Mouse (Mus musculus): Measurements from ENCODE around the gene Hist1h2ba. TPM values are rescaled to one million over a fixed set of nuclear protein-coding genes. Genes with fewer than 3 reads are reported as not detected.

The Hist1h2ba gene
- total RNA-seq, 2 experiments from 2014 or later, result not detected

DNA sequence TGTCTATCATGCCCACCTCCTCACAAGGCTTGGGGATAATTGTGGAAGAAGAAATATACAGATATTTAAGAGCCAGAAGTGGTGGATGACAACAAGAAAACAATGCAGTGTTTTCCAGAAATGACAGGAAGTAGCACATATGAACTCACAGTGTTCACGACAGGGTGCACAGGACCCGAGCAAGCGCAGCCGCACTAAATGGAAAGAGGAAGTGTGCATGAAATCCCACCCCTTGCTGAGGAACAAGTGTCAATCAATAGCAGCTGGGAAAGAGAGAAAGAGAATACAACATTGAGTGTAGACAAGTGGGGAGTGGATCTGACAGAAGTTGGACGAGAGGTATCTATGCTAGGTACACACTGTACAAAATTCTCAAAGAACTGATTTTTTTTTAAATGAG lies 22.6 kb downstream of the Hist1h2ba start:
- DNase-seq, result no peak
- intact Hi-C loops (cut with DNase I), result no loop called here

DNA sequence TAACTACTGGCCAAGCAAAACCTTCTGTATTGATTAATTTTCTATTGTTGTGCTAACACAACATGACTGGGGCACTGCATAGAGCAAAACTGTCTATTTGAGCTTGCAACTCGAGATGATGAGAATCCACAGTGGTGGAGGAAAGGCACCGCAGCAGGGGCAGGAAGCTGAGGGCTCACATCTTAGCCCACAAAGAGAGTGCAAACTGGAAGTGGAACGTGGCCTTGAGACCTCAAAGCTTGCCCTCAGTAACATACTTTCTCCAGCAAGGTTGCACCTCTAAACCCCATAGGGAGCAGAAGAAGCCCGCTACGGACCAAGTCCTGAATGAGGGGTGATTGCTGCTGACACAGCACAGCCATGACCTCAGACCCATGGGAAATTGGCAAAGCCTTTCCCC lies 23.8 kb downstream of the Hist1h2ba start:
- intact Hi-C loops (cut with DNase I), result no loop called here
- no peak for DNase-seq

DNA sequence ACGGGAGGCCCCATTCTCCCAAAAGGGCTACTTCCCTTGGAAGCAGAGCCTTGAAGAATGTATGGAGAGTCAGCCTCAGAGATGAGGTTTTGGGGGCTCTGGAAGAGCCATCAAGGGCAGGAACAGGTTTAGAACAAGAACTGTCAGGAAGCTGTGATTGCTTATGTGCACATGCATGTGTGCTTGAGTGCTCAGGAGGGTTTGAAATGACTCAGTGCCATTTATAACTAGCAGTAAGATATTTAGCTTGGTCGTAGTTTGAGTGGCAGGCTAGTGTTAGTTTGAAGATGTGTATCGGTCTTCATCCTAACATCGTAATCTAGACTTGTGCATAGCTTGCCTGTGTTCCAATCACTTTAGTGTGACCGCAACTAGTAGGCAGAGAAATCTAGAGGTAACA lies 27.1 kb downstream of the Hist1h2ba start:
- DNase-seq, result no peak
- intact Hi-C loops (cut with DNase I), result no loop called here

DNA sequence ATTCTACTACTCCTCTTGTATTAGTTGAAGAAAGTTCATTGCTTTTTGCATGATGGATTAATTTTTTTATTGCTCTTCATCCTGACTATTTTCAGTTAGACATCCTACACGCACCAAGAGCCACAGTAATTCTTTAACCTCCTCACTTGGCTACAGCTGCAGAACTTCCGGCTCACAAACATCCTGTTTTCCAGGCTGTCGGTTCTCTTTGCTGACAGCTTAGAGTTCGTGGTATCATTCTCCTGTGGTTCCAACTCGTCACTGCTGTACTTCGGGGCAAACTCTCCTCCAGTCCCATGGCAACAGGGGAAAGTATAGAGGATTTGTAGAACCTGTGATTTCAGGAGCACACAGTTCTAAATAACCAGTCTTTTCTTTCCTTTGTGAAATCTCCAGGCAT lies 35.7 kb downstream of the Hist1h2ba start:
- DNase-seq, result no peak
- intact Hi-C loops (cut with DNase I), result no loop called here

- intact Hi-C loops (cut with DNase I), result no loop called here
- no peak for DNase-seq
These were observed 40.7 kb downstream of the Hist1h2ba start for GRCm38 (mm10) chr13:23893269-23893593.

GRCm38 (mm10) chr13:23892592-23893268 lies 41.2 kb downstream of the Hist1h2ba start:
- DNase-seq, result no peak
- intact Hi-C loops (cut with DNase I), result no loop called here

- intact Hi-C loops (cut with DNase I), result no loop called here
- DNase-seq, result no peak
These were observed 44.8 kb downstream of the Hist1h2ba start for GRCm38 (mm10) chr13:23889011-23889605.

DNA sequence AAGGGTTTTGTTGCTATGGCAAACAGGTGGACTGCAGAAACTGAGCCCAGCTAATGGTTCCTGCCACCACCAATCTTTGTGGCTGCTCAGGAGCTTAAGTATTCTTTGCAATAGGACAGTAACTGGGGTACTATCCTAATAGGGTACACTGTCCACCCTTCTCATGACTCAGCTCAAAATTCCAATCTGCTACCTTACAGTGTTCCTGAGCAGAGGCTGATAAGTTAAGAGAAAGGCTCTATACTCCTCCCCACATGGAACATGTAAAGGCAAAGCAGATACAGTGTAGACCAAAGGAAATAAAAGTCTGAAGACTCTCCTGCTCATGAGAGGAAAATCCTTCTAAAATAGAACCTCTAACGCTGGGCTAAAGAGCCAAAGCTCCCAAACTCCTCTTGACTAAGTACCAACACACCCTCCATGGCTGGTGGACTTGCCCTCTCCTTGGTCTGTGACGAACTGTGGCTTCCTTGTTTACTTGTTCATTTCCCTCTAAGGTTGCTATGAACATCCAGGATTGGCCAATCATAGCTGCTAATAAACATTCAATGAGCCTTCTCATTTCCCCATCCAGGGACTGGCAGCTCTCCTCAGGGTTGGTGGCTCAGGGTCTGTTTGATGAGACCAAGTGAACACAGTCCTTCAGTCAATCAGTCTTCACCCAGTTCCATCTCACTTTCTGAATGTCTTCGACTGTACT lies 46.8 kb downstream of the Hist1h2ba start:
- intact Hi-C loops (cut with DNase I), result no loop called here
- no peak for DNase-seq

GRCm38 (mm10) chr13:23885540-23885939 lies 48.4 kb downstream of the Hist1h2ba start:
- intact Hi-C loops (cut with DNase I), result no loop called here
- no peak for DNase-seq

Small RNA genes lying within 50 kb of the gene (microRNA-seq; reads per million reads assigned to microRNA genes)
- gene Gm44344, result 0 reads per million in 2 experiments

Other genes with a start within 250 kb of the Hist1h2ba start
- gene Hist1h2bc, start 250.0 kb downstream of the Hist1h2ba start, total RNA-seq (2021), result 10 to 100 TPM; 65.6 to 72.3 TPM
- not detected for gene Hist1h1t, start 238.3 kb downstream of the Hist1h2ba start, total RNA-seq (2021)
- 10 to 100 TPM; 62.8 to 75.7 TPM for gene Hist1h4c, start 235.7 kb downstream of the Hist1h2ba start, total RNA-seq (2021)
- 10 to 100 TPM; 17.6 to 27.0 TPM for gene Hfe, start 223.3 kb downstream of the Hist1h2ba start, total RNA-seq (2021)
- 100 to 1,000 TPM; 188 to 225 TPM for gene Hist1h1c, start 195.3 kb downstream of the Hist1h2ba start, total RNA-seq (2021)
- gene Hist1h3c, start 188.6 kb downstream of the Hist1h2ba start, total RNA-seq (2021), result 1 to 10 TPM; 4.5 to 4.6 TPM
- 1 to 10 TPM; 5.1 to 7.0 TPM for gene Hist1h2bb, start 187.4 kb downstream of the Hist1h2ba start, total RNA-seq (2021)
- 10 to 100 TPM in 1 of 2 experiments, 1 to 10 TPM in 1; 9.4 to 10.3 TPM for gene Hist1h2ab, start 183.0 kb downstream of the Hist1h2ba start, total RNA-seq (2021)
- 10 to 100 TPM; 14.2 to 14.3 TPM for gene Hist1h3b, start 181.9 kb downstream of the Hist1h2ba start, total RNA-seq (2021)
- 1 to 10 TPM; 5.8 to 8.4 TPM for gene Hist1h4b, start 177.1 kb downstream of the Hist1h2ba start, total RNA-seq (2021)
- gene Hist1h4a, start 172.9 kb downstream of the Hist1h2ba start, total RNA-seq (2021), result 1 to 10 TPM; 6.4 to 7.2 TPM
- gene Hist1h3a, start 171.8 kb downstream of the Hist1h2ba start, total RNA-seq (2021), result 10 to 100 TPM in 1 of 2 experiments, 1 to 10 TPM in 1; 9.9 to 14.4 TPM
- 1 to 10 TPM; 5.6 to 7.4 TPM for gene Hist1h1a, start 170.5 kb downstream of the Hist1h2ba start, total RNA-seq (2021)
- gene Trim38, start 164.2 kb downstream of the Hist1h2ba start, total RNA-seq (2021), result not detected
- not detected for gene Slc17a2, start 127.2 kb downstream of the Hist1h2ba start, total RNA-seq (2021)
- gene Slc17a3, start 94.7 kb downstream of the Hist1h2ba start, total RNA-seq (2021), result not detected
- not detected for gene Slc17a1, start 66.4 kb downstream of the Hist1h2ba start, total RNA-seq (2021)
- gene Slc17a4, start 19.1 kb downstream of the Hist1h2ba start, total RNA-seq (2021), result not detected
- gene Hist1h2aa, start 306 bp upstream of the Hist1h2ba start, total RNA-seq (2021), result not detected
- gene Scgn, start 57.1 kb upstream of the Hist1h2ba start, total RNA-seq (2021), result not detected

Measured in gastrocnemius, postnatal 36 days (tissue).